Comparison of ENCODE assay signal across 16 mouse cellular contexts in genomic region chr3:97818383-97818982, GRCm38 (mm10).
A peak's percentile ranks its signal among the peaks of the same experiment; 100 is the strongest.
DNase-seq lines count a peak whose midpoint lies in the region; ATAC-seq and TF ChIP-seq lines count a peak whose summit lies in the region.
"Had no signal": no experiment of that assay in that cellular context is flagged by ENCODE, and none has a peak within 500 bp of the region (broad histone marks: within the 10 kb centered on the region; RNA-seq: fewer than 3 reads in every experiment).

No protein-coding gene starts in this region.

- no peak for ATAC-seq in heart, postnatal 0 days (ENCODE audit: insufficient read depth, low read depth)
- ATAC-seq in intestine, postnatal 0 days: 0 out of 2 replicates have a peak, but pooled peaks have one; percentile 28
- ATAC-seq in liver, embryonic 16.5 days (ENCODE audit: low read depth): no peak
- ATAC-seq: forebrain, embryonic 15.5 days; Patski had no signal

- H3K27me3 ChIP-seq in heart, postnatal 0 days (ENCODE audit: control insufficient read depth, insufficient read depth, low read length): no peaks in the 10 kb centered on the region
- H3K27me3 ChIP-seq in intestine, postnatal 0 days (replicated peaks; ENCODE audit: control insufficient read depth, insufficient read depth, low read length): no peaks in the 10 kb centered on the region
- H3K27me3 ChIP-seq in liver, embryonic 16.5 days (ENCODE audit: control insufficient read depth, insufficient read depth, low read depth, low read length): no peaks in the 10 kb centered on the region
- H3K27me3 ChIP-seq: forebrain, embryonic 15.5 days; Patski had no signal

- H3K4me1 ChIP-seq in heart, postnatal 0 days (ENCODE audit: control insufficient read depth, insufficient read depth): peaks cover 13% of the 10 kb centered on the region; the same call in 1 of the 2 replicates
- no peaks in the 10 kb centered on the region; the same call in 1 of the 2 replicates for H3K4me1 ChIP-seq in intestine, postnatal 0 days (replicated peaks; ENCODE audit: control insufficient read depth, insufficient read depth, low read length)
- no peaks in the 10 kb centered on the region; the same call in 1 of the 2 replicates for H3K4me1 ChIP-seq in liver, embryonic 16.5 days (ENCODE audit: control insufficient read depth, low read depth, low read length)
- H3K4me1 ChIP-seq: forebrain, embryonic 15.5 days had no signal

- H3K9ac ChIP-seq in heart, postnatal 0 days (replicated peaks; ENCODE audit: low read depth, low read length): no peak overlapping the region
- no peak overlapping the region for H3K9ac ChIP-seq in intestine, postnatal 0 days (ENCODE audit: low read depth, low read length)
- no peak overlapping the region for H3K9ac ChIP-seq in liver, embryonic 16.5 days (ENCODE audit: low read depth, low read length)
- H3K9ac ChIP-seq: forebrain, embryonic 15.5 days; neural tube, embryonic 15.5 days had no signal

- intact Hi-C loops in heart, postnatal 25 days (cut with DNase I): no loop called here
- intact Hi-C loops in left cerebral cortex, adult 2 months (cut with DNase I): no loop called here

- H3K9me3 ChIP-seq in heart, postnatal 0 days (replicated peaks; ENCODE audit: control insufficient read depth, low read length): no peaks in the 10 kb centered on the region
- H3K9me3 ChIP-seq in intestine, postnatal 0 days (ENCODE audit: control insufficient read depth): no peaks in the 10 kb centered on the region
- no peaks in the 10 kb centered on the region for H3K9me3 ChIP-seq in liver, embryonic 16.5 days (replicated peaks; ENCODE audit: control insufficient read depth, low read length)
- H3K9me3 ChIP-seq: embryonic facial prominence, embryonic 10.5 days; forebrain, embryonic 15.5 days; neural tube, embryonic 15.5 days had no signal

- WGBS in heart, postnatal 0 days: 75% methylated on average over 1 of the region's 1 CpGs
- 47% methylated on average over 1 of the region's 1 CpGs for WGBS in intestine, postnatal 0 days
- 42% methylated on average over 1 of the region's 1 CpGs for WGBS in liver, embryonic 16.5 days (ENCODE audit: insufficient replicate concordance)

- no peak overlapping the region for H3K4me2 ChIP-seq in heart, postnatal 0 days (ENCODE audit: low read depth, low read length)
- peak overlapping the region; percentile 49 for H3K4me2 ChIP-seq in intestine, postnatal 0 days (replicated peaks; ENCODE audit: low read depth)
- H3K4me2 ChIP-seq in liver, embryonic 16.5 days (ENCODE audit: low read depth, low read length): peak overlapping the region; percentile 41; the same call in 1 of the 2 replicates
- H3K4me2 ChIP-seq: forebrain, embryonic 15.5 days; neural tube, embryonic 15.5 days had no signal

- H3K4me3 ChIP-seq in heart, postnatal 0 days (ENCODE audit: low read depth, low read length): no peak overlapping the region
- no peak overlapping the region for H3K4me3 ChIP-seq in intestine, postnatal 0 days (ENCODE audit: low read depth, low read length)
- H3K4me3 ChIP-seq in liver, embryonic 16.5 days (ENCODE audit: low read depth, low read length): no peak overlapping the region
- H3K4me3 ChIP-seq in left cerebral cortex, adult 2 months: no peak overlapping the region
- H3K4me3 ChIP-seq: embryonic facial prominence, embryonic 10.5 days; erythroblast, embryonic 14.5 days; forebrain, embryonic 15.5 days; neural tube, embryonic 15.5 days had no signal

- H3K36me3 ChIP-seq in heart, postnatal 0 days (replicated peaks; ENCODE audit: control insufficient read depth, insufficient read depth, low read length): no peaks in the 10 kb centered on the region
- no peaks in the 10 kb centered on the region for H3K36me3 ChIP-seq in intestine, postnatal 0 days (ENCODE audit: control insufficient read depth, insufficient read depth)
- no peaks in the 10 kb centered on the region for H3K36me3 ChIP-seq in liver, embryonic 16.5 days (ENCODE audit: control insufficient read depth, insufficient read depth)
- H3K36me3 ChIP-seq: embryonic facial prominence, embryonic 10.5 days; forebrain, embryonic 15.5 days; neural tube, embryonic 15.5 days had no signal

- peak; percentile 2 for DNase-seq in heart, postnatal 0 days (ENCODE audit: low spot score)
- DNase-seq in heart, postnatal 25 days (ENCODE audit: low spot score): no peak
- DNase-seq in kidney, postnatal 10 days: peak; percentile 16
- no peak for DNase-seq in urinary bladder, adult 18-20 months (ENCODE audit: low spot score in 2 of 2)
- DNase-seq in cerebellum, adult 8-10 months: no peak
- no peak for DNase-seq in left cerebral cortex, adult 2 months (ENCODE audit: extremely low spot score in 1 of 2, low spot score in 2 of 2)
- DNase-seq: B cell, adult 2 months; cerebellum, postnatal 36 days; lung, postnatal 14 days had no signal

- no peak for TF ChIP-seq CTCF in heart, postnatal 0 days (IDR thresholded peaks at IDR 0.05; ENCODE audit: low read depth)
- TF ChIP-seq CTCF in intestine, postnatal 0 days (IDR thresholded peaks at IDR 0.05; ENCODE audit: low read depth): no peak
- no peak for TF ChIP-seq CTCF in left cerebral cortex, adult 2 months (IDR thresholded peaks at IDR 0.05)

- TF ChIP-seq EP300 in heart, postnatal 0 days (IDR thresholded peaks at IDR 0.05; ENCODE audit: low read depth): no peak

- peak overlapping the region; percentile 21 for H3K27ac ChIP-seq in heart, postnatal 0 days (ENCODE audit: low read depth)
- no peak overlapping the region for H3K27ac ChIP-seq in intestine, postnatal 0 days (ENCODE audit: low read depth, low read length)
- H3K27ac ChIP-seq in liver, embryonic 16.5 days (ENCODE audit: low read length): peak overlapping the region; percentile 81
- H3K27ac ChIP-seq in left cerebral cortex, adult 2 months: no peak overlapping the region
- H3K27ac ChIP-seq: embryonic facial prominence, embryonic 10.5 days; forebrain, embryonic 15.5 days; neural tube, embryonic 15.5 days had no signal

Comparison
In these comparisons a context has a peak if more than half of its experiments do, and no peak if none do; other contexts are left out.
1. DNase-seq: peak in heart, postnatal 0 days (single experiment) and kidney, postnatal 10 days (single experiment); none in heart, postnatal 25 days (single experiment), urinary bladder, adult 18-20 months (0 of 2), cerebellum, adult 8-10 months (single experiment) and left cerebral cortex, adult 2 months (0 of 2).
2. H3K27ac ChIP-seq: peak in heart, postnatal 0 days (single experiment) and liver, embryonic 16.5 days (single experiment); none in intestine, postnatal 0 days (single experiment) and left cerebral cortex, adult 2 months (single experiment).